Mouse (Mus musculus) right cerebral cortex, postnatal 14 days (tissue): ENCODE results near the gene 1700029F12Rik.
A peak's percentile ranks its signal among the peaks of the same experiment; 100 is the strongest.
"Not testable (repeated sequence)": the region's sequence is repeated elsewhere in the genome, so short reads cannot be mapped to it uniquely, and the experiment has no call there.

Experiments used
- DNase-seq: peaks from one replicate; pipeline ENCODE4 v3.0.0; 2022

The 1700029F12Rik gene

GRCm38 (mm10) chr13:97034262-97034661, at the start of gene 1700029F12Rik:
Gene 1700029F12Rik, minus strand, starts transcription at chr13:97034362.
- no peak for DNase-seq

GRCm38 (mm10) chr13:97082432-97082831, 48.3 kb upstream of the 1700029F12Rik start:
- no peak for DNase-seq

- no peak for DNase-seq
Measured at GRCm38 (mm10) chr13:97080615-97081014, 46.5 kb upstream of the 1700029F12Rik start.

GRCm38 (mm10) chr13:97080201-97080600, 46.0 kb upstream of the 1700029F12Rik start:
- no peak for DNase-seq

GRCm38 (mm10) chr13:97077556-97077955, 43.4 kb upstream of the 1700029F12Rik start:
- DNase-seq = no peak

- DNase-seq = no peak
Measured at GRCm38 (mm10) chr13:97073497-97073896, 39.3 kb upstream of the 1700029F12Rik start.

- DNase-seq = peak; percentile 45
Measured at GRCm38 (mm10) chr13:97071626-97072241, 37.6 kb upstream of the 1700029F12Rik start.

- peak; percentile 39 for DNase-seq
Measured at GRCm38 (mm10) chr13:97070931-97071625, 36.9 kb upstream of the 1700029F12Rik start.

GRCm38 (mm10) chr13:97068151-97068550, 34.0 kb upstream of the 1700029F12Rik start:
- no peak for DNase-seq

- no peak for DNase-seq
Measured at GRCm38 (mm10) chr13:97067691-97068090, 33.5 kb upstream of the 1700029F12Rik start.

- DNase-seq = no peak
Measured at GRCm38 (mm10) chr13:97066649-97067550, 32.7 kb upstream of the 1700029F12Rik start, which contains the start of gene Fam169a. Gene Fam169a, plus strand, starts transcription at chr13:97067286.

- not testable (repeated sequence) for DNase-seq
Measured at GRCm38 (mm10) chr13:97064844-97065621, 30.9 kb upstream of the 1700029F12Rik start.

GRCm38 (mm10) chr13:97064413-97064812, 30.3 kb upstream of the 1700029F12Rik start:
- no peak for DNase-seq

GRCm38 (mm10) chr13:97063431-97063830, 29.3 kb upstream of the 1700029F12Rik start:
- DNase-seq = no peak

GRCm38 (mm10) chr13:97062151-97062550, 28.0 kb upstream of the 1700029F12Rik start:
- no peak for DNase-seq

GRCm38 (mm10) chr13:97060331-97060730, 26.2 kb upstream of the 1700029F12Rik start:
- DNase-seq = no peak

GRCm38 (mm10) chr13:97059746-97060145, 25.6 kb upstream of the 1700029F12Rik start:
- DNase-seq = no peak

GRCm38 (mm10) chr13:97057817-97058216, 23.7 kb upstream of the 1700029F12Rik start:
- DNase-seq = no peak

- no peak for DNase-seq
Measured at GRCm38 (mm10) chr13:97053844-97054243, 19.7 kb upstream of the 1700029F12Rik start.

GRCm38 (mm10) chr13:97052667-97053066, 18.5 kb upstream of the 1700029F12Rik start:
- DNase-seq = peak; percentile 84

- no peak for DNase-seq
Measured at GRCm38 (mm10) chr13:97051158-97051557, 17.0 kb upstream of the 1700029F12Rik start.

GRCm38 (mm10) chr13:97030075-97030474, 4.1 kb downstream of the 1700029F12Rik start:
- no peak for DNase-seq
